Comparison of ENCODE assay signal across 8 mouse cellular contexts in genomic region chr11:83832389-83832788, GRCm38 (mm10). TPM values are rescaled to one million over a fixed set of nuclear protein-coding genes. Genes with fewer than 3 reads are reported as not detected.
DNase-seq lines count a peak whose midpoint lies in the region; ATAC-seq and TF ChIP-seq lines count a peak whose summit lies in the region.

No protein-coding gene starts in this region.

- no peaks in the 10 kb centered on the region for H3K9me3 ChIP-seq in hindbrain, embryonic 11.5 days (ENCODE audit: control insufficient read depth, low read length)
- H3K9me3 ChIP-seq in hindbrain, embryonic 16.5 days (ENCODE audit: control insufficient read depth, low read length) = no peaks in the 10 kb centered on the region
- H3K9me3 ChIP-seq in CH12.LX (replicated peaks; ENCODE audit: low read length) = peaks cover 8% of the 10 kb centered on the region

- intact Hi-C loops in left cerebral cortex, postnatal 36 days (cut with DNase I) = no loop called here

- DNase-seq in hindbrain, embryonic 11.5 days (ENCODE audit: low spot score) = peak; percentile 69
- DNase-seq in 3T3-L1 (ENCODE audit: low read depth, low spot score) = peak; percentile 52
- no peak for DNase-seq in CH12.LX (ENCODE audit: extremely low read depth)
- peak; percentile 12 to 50 for DNase-seq in cerebellum, postnatal 25 days
- DNase-seq in lung, postnatal 4 days = peak; percentile 28 to 50
- no peak for DNase-seq in left cerebral cortex, postnatal 36 days (ENCODE audit: low spot score in 2 of 2)
- DNase-seq in layer of hippocampus, adult 8-10 months (ENCODE audit: low spot score in 2 of 2) = no peak

- TF ChIP-seq CTCF in CH12.LX (conservative IDR thresholded peaks at IDR 0.05 in 1 of 2, IDR thresholded peaks at IDR 0.05 in 1 of 2; ENCODE audit: low read depth in 2 of 2, low read length in 2 of 2) = peak; percentile 64 to 77

- H3K4me1 ChIP-seq in hindbrain, embryonic 11.5 days (replicated peaks; ENCODE audit: control insufficient read depth, insufficient read depth, low read length) = no peaks in the 10 kb centered on the region
- no peaks in the 10 kb centered on the region for H3K4me1 ChIP-seq in hindbrain, embryonic 16.5 days (ENCODE audit: control insufficient read depth, insufficient read depth, low read depth, low read length)
- peaks cover 25 to 44% of the 10 kb centered on the region in 2 experiments for H3K4me1 ChIP-seq in CH12.LX (ENCODE audit: control insufficient read depth in 1 of 2, insufficient read depth in 2 of 2)

- no peak for ATAC-seq in hindbrain, embryonic 11.5 days (ENCODE audit: low FRiP score)
- ATAC-seq in hindbrain, embryonic 16.5 days = no peak

- no peak for TF ChIP-seq EP300 in CH12.LX (IDR thresholded peaks at IDR 0.05; ENCODE audit: low read length)

- no peak overlapping the region for H3K4me2 ChIP-seq in hindbrain, embryonic 11.5 days (replicated peaks; ENCODE audit: low read depth, low read length)
- no peak overlapping the region for H3K4me2 ChIP-seq in hindbrain, embryonic 16.5 days (ENCODE audit: low read length)
- no peak overlapping the region for H3K4me2 ChIP-seq in CH12.LX (ENCODE audit: insufficient read depth, low read depth, poor library complexity, severe bottlenecking)

- TF ChIP-seq POLR2A in CH12.LX (IDR thresholded peaks at IDR 0.05; ENCODE audit: low read depth, low read length) = no peak

- no peak overlapping the region for H3K4me3 ChIP-seq in hindbrain, embryonic 11.5 days (ENCODE audit: low read depth, low read length)
- H3K4me3 ChIP-seq in hindbrain, embryonic 16.5 days (ENCODE audit: low read length) = no peak overlapping the region
- no peak overlapping the region for H3K4me3 ChIP-seq in CH12.LX (replicated peaks in 1 of 3; ENCODE audit: low read depth in 2 of 3, low read length in 2 of 3, poor library complexity in 1 of 3)

- dilution Hi-C loops in CH12.LX (cut with MboI; ENCODE audit: extremely low pct_ligation_motif_present, extremely low pct_unique_long_range_greater_than_20kb, low sequenced_read_pairs) = no loop called here

- H3K9ac ChIP-seq in hindbrain, embryonic 11.5 days (ENCODE audit: low read depth, low read length) = no peak overlapping the region
- no peak overlapping the region for H3K9ac ChIP-seq in hindbrain, embryonic 16.5 days (ENCODE audit: low read depth, low read length)
- H3K9ac ChIP-seq in CH12.LX (ENCODE audit: insufficient read depth, low read depth) = no peak overlapping the region

- no peaks in the 10 kb centered on the region for H3K36me3 ChIP-seq in hindbrain, embryonic 11.5 days (ENCODE audit: control insufficient read depth, insufficient read depth, low read length)
- no peaks in the 10 kb centered on the region for H3K36me3 ChIP-seq in hindbrain, embryonic 16.5 days (ENCODE audit: control insufficient read depth, insufficient read depth, low read length)
- H3K36me3 ChIP-seq in CH12.LX (replicated peaks in 1 of 2; ENCODE audit: control insufficient read depth in 1 of 2, insufficient read depth in 1 of 2, low read length in 1 of 2) = no peaks in the 10 kb centered on the region

- in situ Hi-C loops in CH12.LX (cut with MboI; ENCODE audit: low pct_ligation_motif_present, low pct_unique_long_range_greater_than_20kb, low sequenced_read_pairs) = no loop called here

- no peaks in the 10 kb centered on the region for H3K79me2 ChIP-seq in CH12.LX (replicated peaks; ENCODE audit: control insufficient read depth, extremely low read depth, insufficient read depth, poor library complexity, severe bottlenecking)

- TF ChIP-seq RAD21 in CH12.LX (IDR thresholded peaks at IDR 0.05; ENCODE audit: low read depth, low read length) = peak; percentile 54

- no peak overlapping the region for H3K27ac ChIP-seq in hindbrain, embryonic 11.5 days (ENCODE audit: low read depth, low read length)
- H3K27ac ChIP-seq in hindbrain, embryonic 16.5 days (ENCODE audit: low read depth, low read length) = no peak overlapping the region
- H3K27ac ChIP-seq in CH12.LX (ENCODE audit: insufficient read depth, low read depth) = no peak overlapping the region

- no peaks in the 10 kb centered on the region for H3K27me3 ChIP-seq in hindbrain, embryonic 11.5 days (ENCODE audit: control insufficient read depth, insufficient read depth, low read length)
- no peaks in the 10 kb centered on the region for H3K27me3 ChIP-seq in hindbrain, embryonic 16.5 days (replicated peaks; ENCODE audit: control insufficient read depth, insufficient read depth, low read length)
- peaks cover 10% of the 10 kb centered on the region for H3K27me3 ChIP-seq in CH12.LX (replicated peaks)

- WGBS in hindbrain, embryonic 11.5 days = 41% methylated on average over 8 of the region's 8 CpGs
- 47% methylated on average over 8 of the region's 8 CpGs for WGBS in hindbrain, embryonic 16.5 days

TF ChIP-seq in CH12.LX, 34 proteins besides CTCF, POLR2A, EP300 and RAD21:
- TF ChIP-seq HCFC1 (IDR thresholded peaks at IDR 0.05; ENCODE audit: low read depth, low read length) (no peak), SMC3 (IDR thresholded peaks at IDR 0.05; ENCODE audit: low read depth, low read length) (peak; percentile 78), IRF4 (IDR thresholded peaks at IDR 0.05; ENCODE audit: low read depth, low read length) (no peak), PAX5 (IDR thresholded peaks at IDR 0.05; ENCODE audit: low read length) (no peak), USF1 (IDR thresholded peaks at IDR 0.05; ENCODE audit: low read depth, low read length) (no peak), TBP (conservative IDR thresholded peaks at IDR 0.05; ENCODE audit: low read depth, low read length) (no peak)

RNA-seq across cellular contexts. Expression of gene Hnf1b, which starts 17.5 kb away (rescaled TPM):
- 0.32 TPM in 1 of 2 replicates, not detected in the other for polyA plus RNA-seq in hindbrain, embryonic 11.5 days (2014; fragmentation: Nextera tagmentation; extraction: Ambion mirVana)
- 0.25 and 0.33 TPM in 2 replicates for polyA plus RNA-seq in hindbrain, embryonic 16.5 days (2015; fragmentation: Nextera tagmentation; extraction: Ambion mirVana)
- total RNA-seq in CH12.LX (2012; rRNA removed) = 0.25 and 0.42 TPM in 2 replicates
- 0.11 TPM in 1 of 2 replicates, not detected in the other for total RNA-seq in CH12.LX (2014; rRNA removed)
- 3.0 and 3.2 TPM in 2 replicates for polyA plus RNA-seq in CH12.LX (2012; ENCODE audit: insufficient read length, low read depth)
- under 1 TPM; 0.23 to 0.47 TPM for total RNA-seq in left cerebral cortex, postnatal 36 days (2021)
- total RNA-seq in layer of hippocampus, adult 8-10 months (2022) = under 1 TPM in 3 of 4 experiments, not detected in 1; 0.32 to 0.66 (median 0.63) TPM

Comparison
In these comparisons a context has a peak if more than half of its experiments do, and no peak if none do; other contexts are left out.
1. DNase-seq: peak in hindbrain, embryonic 11.5 days (single experiment), 3T3-L1 (single experiment), cerebellum, postnatal 25 days (2 of 2) and lung, postnatal 4 days (2 of 2); none in CH12.LX (single experiment), left cerebral cortex, postnatal 36 days (0 of 2) and layer of hippocampus, adult 8-10 months (0 of 2).